Mouse (Mus musculus) megakaryocyte, embryonic 14.5 days (primary cell): ENCODE data around the gene Zfp512b. TPM values are rescaled to one million over a fixed set of nuclear protein-coding genes. Genes with fewer than 3 reads are reported as not detected.

ENCODE experiments used
- H3K27me3 ChIP-seq: replicated peaks from 2 replicates; pipeline ENCODE3; 2012; ENCODE audit warnings: inconsistent platforms
- H3K36me3 ChIP-seq: replicated peaks from 2 replicates; pipeline ENCODE3; 2012; ENCODE audit warnings: low read length, inconsistent platforms, mixed read lengths
- H3K4me1 ChIP-seq: 2 replicates; pipeline ENCODE4 v1.6.1; 2012; ENCODE audit warnings: inconsistent platforms
- H3K4me3 ChIP-seq: replicated peaks from 2 replicates; pipeline ENCODE3; 2012; ENCODE audit warnings: moderate library complexity, mild to moderate bottlenecking, inconsistent platforms
- H3K9me3 ChIP-seq: 2 replicates; pipeline ENCODE4 v1.6.1; 2012; ENCODE audit warnings: inconsistent platforms
- FLI1 ChIP-seq: IDR thresholded peaks from 2 replicates; pipeline ENCODE4 v1.6.1; 2012; ENCODE audit warnings: low read length, inconsistent platforms, mixed read lengths
- GATA1 ChIP-seq: IDR thresholded peaks from 3 replicates; pipeline ENCODE4 v1.6.1; 2012; ENCODE audit warnings: mixed read lengths, low read length, inconsistent platforms, borderline replicate concordance
- polyA plus RNA-seq: library from polyadenylated mRNA; stranded (reverse); fragments of >175 nt; gene quantifications from 2 replicates; pipeline ENCODE4 v1.2.3, GENCODE M21; 2012; ENCODE audit warnings: low replicate concordance; ENCODE audit not compliant: insufficient read depth

The Zfp512b gene
- polyA plus RNA-seq, 1 experiment, result 12.8 TPM

- TF ChIP-seq FLI1 (no peak), GATA1 (no peak)
- Histone ChIP-seq H3K4me3 (no peak overlapping the region), H3K4me1 (peaks cover 32% of the 10 kb centered on the region), H3K36me3 (peaks cover 96% of the 10 kb centered on the region), H3K9me3 (no peaks in the 10 kb centered on the region), H3K27me3 (no peaks in the 10 kb centered on the region)
Measured at GRCm38 (mm10) chr2:181550233-181550632, 42.4 kb downstream of the Zfp512b start.

GRCm38 (mm10) chr2:181548682-181549081 is 43.9 kb downstream of the Zfp512b start:
- H3K27me3 ChIP-seq, result no peaks in the 10 kb centered on the region
- no peaks in the 10 kb centered on the region for H3K9me3 ChIP-seq
- peaks cover 43% of the 10 kb centered on the region for H3K4me1 ChIP-seq
- no peak for TF ChIP-seq FLI1
- TF ChIP-seq GATA1, result no peak
- H3K4me3 ChIP-seq, result no peak overlapping the region
- peaks cover 95% of the 10 kb centered on the region for H3K36me3 ChIP-seq

DNA sequence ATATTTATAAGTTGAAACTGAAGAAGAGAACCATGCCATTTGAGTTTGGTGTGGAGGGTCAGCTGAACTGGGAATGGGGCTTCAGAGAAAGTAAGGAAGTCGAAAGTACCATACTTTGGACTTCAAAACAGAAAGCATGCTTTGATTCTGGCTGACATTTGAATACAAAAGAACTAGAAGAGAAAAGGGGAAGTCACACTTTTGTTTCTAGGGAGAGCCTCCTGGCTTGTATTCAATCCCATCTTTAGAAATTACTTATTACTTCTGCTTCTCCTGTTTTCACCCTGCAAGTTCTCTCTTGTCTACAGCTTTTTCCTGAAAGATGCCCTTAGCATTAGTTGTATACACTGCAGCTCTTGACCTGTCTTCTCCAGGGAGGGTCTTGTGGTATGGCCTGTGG is 44.4 kb downstream of the Zfp512b start:
- Histone ChIP-seq H3K9me3 (no peaks in the 10 kb centered on the region), H3K27me3 (no peaks in the 10 kb centered on the region), H3K4me1 (peaks cover 43% of the 10 kb centered on the region), H3K36me3 (peaks cover 90% of the 10 kb centered on the region), H3K4me3 (no peak overlapping the region)
- TF ChIP-seq FLI1 (no peak), GATA1 (no peak)

DNA sequence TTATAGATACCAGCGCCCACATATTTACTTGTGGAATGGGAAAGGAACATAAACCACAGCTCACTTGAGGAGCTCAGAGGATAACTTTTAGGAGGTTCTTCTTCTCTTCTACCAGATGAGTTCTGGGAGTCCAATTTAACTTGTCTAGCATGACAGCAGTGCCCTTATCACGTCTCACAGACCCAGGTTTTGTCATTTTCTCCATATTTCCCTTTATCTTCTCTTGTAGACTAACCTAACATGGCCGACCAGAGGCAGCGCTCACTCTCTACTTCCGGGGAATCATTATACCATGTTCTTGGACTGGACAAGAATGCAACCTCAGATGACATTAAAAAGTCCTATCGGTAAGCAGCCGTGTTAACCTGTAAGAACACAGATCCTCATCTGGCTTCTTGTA is 46.5 kb downstream of the Zfp512b start:
- Histone ChIP-seq H3K4me3 (no peak overlapping the region), H3K27me3 (no peaks in the 10 kb centered on the region), H3K9me3 (no peaks in the 10 kb centered on the region), H3K36me3 (peaks cover 85% of the 10 kb centered on the region), H3K4me1 (peaks cover 43% of the 10 kb centered on the region)
- no peak for TF ChIP-seq GATA1
- no peak for TF ChIP-seq FLI1

- Histone ChIP-seq H3K36me3 (peaks cover 67% of the 10 kb centered on the region), H3K4me1 (peaks cover 35% of the 10 kb centered on the region)
- TF ChIP-seq GATA1 (no peak), FLI1 (no peak)
Measured at GRCm38 (mm10) chr2:181541761-181542380, 50.7 kb downstream of the Zfp512b start.

GRCm38 (mm10) chr2:181537444-181538047 is 55.1 kb downstream of the Zfp512b start:
- peak overlapping the region; percentile 47 for H3K4me3 ChIP-seq
- peaks cover 40% of the 10 kb centered on the region for H3K4me1 ChIP-seq
- no peaks in the 10 kb centered on the region for H3K27me3 ChIP-seq
- TF ChIP-seq GATA1 (no peak), FLI1 (no peak)
- H3K9me3 ChIP-seq, result no peaks in the 10 kb centered on the region
- H3K36me3 ChIP-seq, result peaks cover 64% of the 10 kb centered on the region

More at GRCm38 (mm10) chr2:181541761-181542380, 50.7 kb downstream of the Zfp512b start:
- no peaks in the 10 kb centered on the region for H3K27me3 ChIP-seq
- H3K9me3 ChIP-seq, result no peaks in the 10 kb centered on the region
- H3K4me3 ChIP-seq, result no peak overlapping the region

DNA sequence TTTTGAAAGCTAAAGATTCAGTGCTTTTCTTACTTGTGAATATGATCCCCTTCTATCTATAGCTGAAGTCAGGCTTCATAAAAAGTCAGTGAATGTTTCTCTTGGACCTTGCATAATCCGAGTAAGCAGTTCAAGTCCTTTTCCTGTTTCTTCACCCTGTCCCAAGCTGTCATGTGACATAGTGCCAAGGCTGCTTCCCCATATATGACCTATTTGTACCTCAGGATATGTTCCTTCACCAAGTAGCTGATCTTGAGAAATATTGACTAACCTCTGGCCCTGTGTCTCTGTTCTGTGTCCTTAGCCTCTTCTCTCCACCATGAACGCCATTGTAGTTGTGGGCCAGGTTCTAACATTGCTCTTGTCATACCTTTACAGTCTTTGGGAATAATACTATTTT is 56.2 kb downstream of the Zfp512b start:
- H3K4me1 ChIP-seq, result peaks cover 46% of the 10 kb centered on the region
- no peak overlapping the region for H3K4me3 ChIP-seq
- no peaks in the 10 kb centered on the region for H3K27me3 ChIP-seq
- no peak for TF ChIP-seq FLI1
- TF ChIP-seq GATA1, result no peak
- peaks cover 66% of the 10 kb centered on the region for H3K36me3 ChIP-seq
- H3K9me3 ChIP-seq, result peaks cover 8% of the 10 kb centered on the region; the same call in 1 of the 2 replicates

DNA sequence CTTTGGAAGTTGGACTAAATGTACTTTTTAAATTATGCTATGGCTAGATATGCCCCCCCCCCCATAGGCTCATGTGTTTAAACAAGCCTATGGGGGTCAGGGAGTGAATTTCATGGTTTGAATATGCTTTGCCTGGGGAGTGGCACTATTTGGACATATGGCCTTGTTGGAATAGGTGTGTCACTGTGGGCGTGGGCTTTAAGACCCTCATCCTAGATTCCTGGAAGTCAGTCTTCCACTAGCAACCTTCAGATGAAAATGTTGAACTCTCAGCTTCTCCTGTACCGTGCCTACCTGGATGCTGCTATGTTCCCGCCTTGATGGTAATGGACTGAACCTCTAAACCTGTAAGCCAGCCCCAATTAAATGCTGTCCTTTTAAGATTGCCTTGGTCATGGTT is 60.0 kb downstream of the Zfp512b start:
- H3K27me3 ChIP-seq, result no peaks in the 10 kb centered on the region
- H3K36me3 ChIP-seq, result peaks cover 77% of the 10 kb centered on the region
- peaks cover 13% of the 10 kb centered on the region for H3K9me3 ChIP-seq
- TF ChIP-seq GATA1, result no peak
- TF ChIP-seq FLI1, result no peak
- H3K4me3 ChIP-seq, result no peak overlapping the region
- peaks cover 43% of the 10 kb centered on the region for H3K4me1 ChIP-seq

Other genes with a start within 250 kb of the Zfp512b start
- gene Zgpat, start 227.9 kb downstream of the Zfp512b start, polyA plus RNA-seq, result 3.5 and 17.6 TPM in 2 replicates
- gene Arfrp1, start 227.4 kb downstream of the Zfp512b start, polyA plus RNA-seq, result 5.0 and 9.7 TPM in 2 replicates
- gene Lime1, start 212.7 kb downstream of the Zfp512b start, polyA plus RNA-seq, result 20.5 and 108 TPM in 2 replicates
- 0.16 TPM in 1 of 2 replicates, not detected in the other for gene Zbtb46, start 133.4 kb downstream of the Zfp512b start, polyA plus RNA-seq
- gene Abhd16b, start 99.6 kb downstream of the Zfp512b start, polyA plus RNA-seq, result not detected in 2 replicates
- 7.5 and 38.2 TPM in 2 replicates for gene Tpd52l2, start 95.7 kb downstream of the Zfp512b start, polyA plus RNA-seq
- gene Dnajc5, start 72.3 kb downstream of the Zfp512b start, polyA plus RNA-seq, result 10.4 and 13.9 TPM in 2 replicates
- gene Uckl1, start 7.9 kb downstream of the Zfp512b start, polyA plus RNA-seq, result 58.8 and 109 TPM in 2 replicates
- gene Prpf6, start 935 bp downstream of the Zfp512b start, polyA plus RNA-seq, result 3.6 and 12.6 TPM in 2 replicates
- gene Samd10, start 6.4 kb upstream of the Zfp512b start, polyA plus RNA-seq, result 1.0 and 2.9 TPM in 2 replicates
- not detected in 2 replicates for gene Gm29797, start 64.2 kb upstream of the Zfp512b start, polyA plus RNA-seq
- gene Sox18, start 78.8 kb upstream of the Zfp512b start, polyA plus RNA-seq, result not detected in 2 replicates
- 1.1 and 1.3 TPM in 2 replicates for gene Tcea2, start 87.5 kb upstream of the Zfp512b start, polyA plus RNA-seq
- gene Rgs19, start 101.2 kb upstream of the Zfp512b start, polyA plus RNA-seq, result 38.7 and 51.9 TPM in 2 replicates
- not detected in 2 replicates for gene Lkaaear1, start 105.6 kb upstream of the Zfp512b start, polyA plus RNA-seq
- not detected in 2 replicates for gene Oprl1, start 122.2 kb upstream of the Zfp512b start, polyA plus RNA-seq
- not detected in 2 replicates for gene Myt1, start 170.5 kb upstream of the Zfp512b start, polyA plus RNA-seq
- gene Pcmtd2, start 245.1 kb upstream of the Zfp512b start, polyA plus RNA-seq, result 7.6 TPM in 1 of 2 replicates, not detected in the other